Mouse (Mus musculus) ES-E14 (cell line): Measurements from ENCODE around the gene Pde7b. TPM values are rescaled to one million over a fixed set of nuclear protein-coding genes. Genes with fewer than 3 reads are reported as not detected.
"Not testable (repeated sequence)": the region's sequence is repeated elsewhere in the genome, so short reads cannot be mapped to it uniquely, and the experiment has no call there.

Source experiments
- DNase-seq: peaks from one replicate; pipeline ENCODE4 v3.0.0-alpha.2; 2013; ENCODE audit warnings: low read depth, low spot score
- H3K27ac ChIP-seq: 2 replicates; pipeline ENCODE4 v1.5.1; 2012; ENCODE audit warnings: low read depth, mild to moderate bottlenecking, low read length, moderate library complexity, mixed read lengths; ENCODE audit not compliant: poor library complexity, insufficient read depth, severe bottlenecking
- H3K36me3 ChIP-seq: 2 replicates; pipeline ENCODE4 v1.6.1; 2012; ENCODE audit warnings: mild to moderate bottlenecking, low read length, moderate library complexity, mixed read lengths; ENCODE audit not compliant: control insufficient read depth, poor library complexity, insufficient read depth, severe bottlenecking
- H3K4me1 ChIP-seq, 2 experiments: fragments of 150-350 bp in 1 of 2; sonication (generic) in 1 of 2; 2 replicates each; pipeline ENCODE4 v1.6.1; 2012; ENCODE audit warnings: low read length in 2 of 2, mild to moderate bottlenecking in 1 of 2, mixed read lengths in 1 of 2; ENCODE audit not compliant: control insufficient read depth in 2 of 2, insufficient read depth in 2 of 2, poor library complexity in 1 of 2
- H3K4me3 ChIP-seq, 2 experiments: fragments of 150-350 bp in 1 of 2; sonication (generic) in 1 of 2; 2 replicates each; pipeline ENCODE4 v1.5.1; 2012; ENCODE audit warnings: low read length in 2 of 2, low read depth in 1 of 2, mild to moderate bottlenecking in 1 of 2, mixed read lengths in 1 of 2; ENCODE audit not compliant: insufficient read depth in 1 of 2, poor library complexity in 1 of 2, severe bottlenecking in 1 of 2
- H3K9ac ChIP-seq: 2 replicates; pipeline ENCODE4 v1.6.1; 2012; ENCODE audit warnings: low read depth, mild to moderate bottlenecking, low read length, mixed read lengths; ENCODE audit not compliant: poor library complexity, insufficient read depth, severe bottlenecking
- H3K9me3 ChIP-seq: fragments of 150-350 bp; sonication (generic); 2 replicates; pipeline ENCODE4 v1.6.1; 2012; ENCODE audit warnings: low read depth, mild to moderate bottlenecking, low read length; ENCODE audit not compliant: control insufficient read depth, insufficient read depth
- CHD2 ChIP-seq: IDR thresholded peaks from 2 replicates; pipeline ENCODE4 v1.6.1; 2014; ENCODE audit warnings: mild to moderate bottlenecking, low read depth, low read length, inconsistent platforms
- HCFC1 ChIP-seq: IDR thresholded peaks from 2 replicates; pipeline ENCODE4 v1.6.1; 2012; ENCODE audit warnings: low read length, inconsistent platforms, borderline replicate concordance; ENCODE audit not compliant: insufficient read depth
- MAFK ChIP-seq: IDR thresholded peaks from 2 replicates; pipeline ENCODE4 v1.6.1; 2014; ENCODE audit warnings: mild to moderate bottlenecking, low read depth, low read length, inconsistent platforms; ENCODE audit not compliant: insufficient read depth
- ZC3H11A ChIP-seq: IDR thresholded peaks from 2 replicates; pipeline ENCODE4 v1.6.1; 2012; ENCODE audit warnings: low read depth, mild to moderate bottlenecking, inconsistent platforms, low read length, borderline replicate concordance
- ZNF384 ChIP-seq: IDR thresholded peaks from 2 replicates; pipeline ENCODE4 v1.6.1; 2012; ENCODE audit warnings: low read depth, low read length, inconsistent platforms
- in situ Hi-C, 2 experiments: fragments of 600-800 bp; cut with MboI; formaldehyde crosslinking; loops; one replicate each; pipeline ENCODE4 v1.15.1; 2025; ENCODE audit warnings: low sequenced_read_pairs in 2 of 2, inconsistent platforms in 1 of 2; ENCODE audit not compliant: unreplicated experiment in 2 of 2
- total RNA-seq: library from RNA; depleted of rRNA; stranded (reverse); fragments of 300-350 nt; gene quantifications from 2 replicates; pipeline ENCODE4 v1.2.3, GENCODE M21; 2012

The Pde7b gene
- total RNA-seq, 1 experiment, result 0.13 TPM

GRCm38 (mm10) chr10:20531921-20532320, 193.0 kb downstream of the Pde7b start:
- no peak for TF ChIP-seq MAFK
- TF ChIP-seq CHD2, result no peak

GRCm38 (mm10) chr10:20528544-20529411, 196.1 kb downstream of the Pde7b start:
- no peak overlapping the region for H3K9ac ChIP-seq
- H3K36me3 ChIP-seq, result no peaks in the 10 kb centered on the region
- no peak for TF ChIP-seq HCFC1
- TF ChIP-seq MAFK, result no peak
- no peak for TF ChIP-seq CHD2
- TF ChIP-seq ZNF384, result no peak
- TF ChIP-seq ZC3H11A, result no peak
- H3K4me3 ChIP-seq, result no peak overlapping the region
- H3K27ac ChIP-seq, result no peak overlapping the region
- in situ Hi-C loops, result no loop called here
- no peak for DNase-seq
- no peaks in the 10 kb centered on the region for H3K9me3 ChIP-seq
- no peaks in the 10 kb centered on the region for H3K4me1 ChIP-seq

More at GRCm38 (mm10) chr10:20531921-20532320, 193.0 kb downstream of the Pde7b start:
- Histone ChIP-seq H3K27ac (no peak overlapping the region), H3K9ac (no peak overlapping the region), H3K36me3 (no peaks in the 10 kb centered on the region), H3K4me1 (no peaks in the 10 kb centered on the region), H3K4me3 (no peak overlapping the region), H3K9me3 (no peaks in the 10 kb centered on the region)
- DNase-seq, result no peak
- in situ Hi-C loops, result no loop called here

GRCm38 (mm10) chr10:20527737-20528136, 197.1 kb downstream of the Pde7b start:
- H3K9me3 ChIP-seq, result no peaks in the 10 kb centered on the region
- in situ Hi-C loops, result no loop called here
- DNase-seq, result no peak
- no peaks in the 10 kb centered on the region for H3K36me3 ChIP-seq
- H3K4me3 ChIP-seq, result no peak overlapping the region
- H3K4me1 ChIP-seq, result no peaks in the 10 kb centered on the region
- no peak overlapping the region for H3K27ac ChIP-seq
- no peak for TF ChIP-seq ZNF384
- TF ChIP-seq CHD2, result no peak
- no peak for TF ChIP-seq HCFC1
- no peak for TF ChIP-seq MAFK
- H3K9ac ChIP-seq, result no peak overlapping the region

- H3K4me3 ChIP-seq, result no peak overlapping the region
- in situ Hi-C loops, result no loop called here
- H3K27ac ChIP-seq, result no peak overlapping the region
- no peaks in the 10 kb centered on the region for H3K9me3 ChIP-seq
- H3K9ac ChIP-seq, result no peak overlapping the region
- no peak for TF ChIP-seq MAFK
- no peak for TF ChIP-seq HCFC1
- TF ChIP-seq CHD2, result no peak
- TF ChIP-seq ZNF384, result no peak
- no peak for TF ChIP-seq ZC3H11A
- DNase-seq, result no peak
- no peaks in the 10 kb centered on the region for H3K36me3 ChIP-seq
- H3K4me1 ChIP-seq, result peaks cover 0 to 5% of the 10 kb centered on the region in 2 experiments; a peak in 1 of 4 replicates
Observed at GRCm38 (mm10) chr10:20518529-20518889, 206.4 kb downstream of the Pde7b start.

DNA sequence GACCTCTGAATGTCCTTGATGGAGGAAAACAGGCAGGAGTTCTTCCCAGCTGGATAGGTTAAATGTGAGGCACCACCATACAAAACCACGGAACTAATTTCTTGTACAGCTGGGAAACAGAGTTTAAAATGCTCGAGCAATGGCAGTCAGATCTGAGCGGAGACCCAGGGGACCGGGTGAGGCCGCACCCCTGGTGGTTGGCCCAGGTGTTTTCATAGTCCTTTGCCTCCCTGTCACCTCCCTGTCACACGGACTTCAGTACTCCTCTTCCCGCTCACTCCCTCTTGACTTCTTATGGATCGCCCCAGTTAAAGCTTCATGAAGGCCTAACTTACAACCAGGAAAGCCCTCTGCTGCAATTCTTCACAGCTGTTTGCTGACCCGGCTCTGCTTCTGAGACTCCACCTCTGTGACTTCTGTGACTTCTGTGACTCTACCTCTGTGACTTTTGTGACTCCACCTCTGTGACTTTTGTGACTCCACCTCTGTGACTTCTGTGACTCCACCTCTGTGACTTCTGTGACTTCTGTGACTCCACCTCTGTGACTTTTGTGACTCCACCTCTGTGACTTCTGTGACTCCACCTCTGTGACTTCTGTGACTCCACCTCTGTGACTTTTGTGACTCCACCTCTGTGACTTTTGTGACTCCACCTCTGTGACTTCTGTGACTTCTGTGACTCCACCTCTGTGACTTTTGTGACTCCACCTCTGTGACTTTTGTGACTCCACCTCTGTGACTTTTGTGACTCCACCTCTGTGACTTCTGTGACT, 206.9 kb downstream of the Pde7b start:
- H3K9ac ChIP-seq, H3K4me1 ChIP-seq, H3K27ac ChIP-seq, H3K4me3 ChIP-seq, DNase-seq, H3K36me3 ChIP-seq, H3K9me3 ChIP-seq, in situ Hi-C loops: not testable (repeated sequence)
